Mouse (Mus musculus): Measurements from ENCODE around the gene Susd1. TPM values are rescaled to one million over a fixed set of nuclear protein-coding genes. Genes with fewer than 3 reads are reported as not detected.

Susd1 gene
- total RNA-seq, 4 experiments from 2014 or later: 0.13 to 0.40 TPM; not detected in 2

DNA sequence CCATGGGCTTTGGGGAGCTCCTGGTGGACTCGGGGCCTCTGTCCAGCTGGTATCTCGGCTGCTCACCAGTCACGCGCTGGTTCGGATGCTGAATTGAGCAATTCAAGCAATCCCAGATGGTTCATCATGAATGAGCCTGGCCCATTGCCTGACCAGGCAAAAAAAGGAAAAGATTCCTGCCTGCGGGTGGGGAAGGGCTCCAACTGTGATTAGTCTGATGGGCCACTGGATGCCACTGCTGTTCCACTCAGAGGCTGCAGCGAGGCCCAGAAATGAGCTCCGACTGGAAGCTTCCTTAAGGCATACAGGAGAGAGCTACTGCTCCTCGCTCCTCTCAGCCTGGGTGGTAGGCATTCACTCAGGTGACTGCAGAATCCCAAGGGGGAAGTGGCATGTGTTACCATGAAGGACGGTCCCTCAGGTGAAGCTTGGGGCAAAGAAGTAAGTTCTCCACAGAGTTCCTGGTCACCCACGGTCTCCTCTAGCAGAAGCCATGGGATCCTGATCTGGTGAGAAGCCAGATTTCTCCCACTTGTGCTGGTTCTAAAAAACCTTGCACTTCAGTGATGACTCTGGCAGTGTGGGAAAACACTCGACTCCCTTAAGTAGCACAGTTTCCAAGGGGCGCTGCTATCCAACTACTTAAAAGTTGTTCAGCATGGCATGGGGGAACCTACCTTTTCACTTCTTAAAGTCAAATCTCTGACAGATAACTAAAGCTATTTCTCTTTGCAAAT is 57.3 kb downstream of the Susd1 start:
- DNase-seq (ENCODE audit: low spot score in 2 of 2): peak; percentile 28 to 59

DNA sequence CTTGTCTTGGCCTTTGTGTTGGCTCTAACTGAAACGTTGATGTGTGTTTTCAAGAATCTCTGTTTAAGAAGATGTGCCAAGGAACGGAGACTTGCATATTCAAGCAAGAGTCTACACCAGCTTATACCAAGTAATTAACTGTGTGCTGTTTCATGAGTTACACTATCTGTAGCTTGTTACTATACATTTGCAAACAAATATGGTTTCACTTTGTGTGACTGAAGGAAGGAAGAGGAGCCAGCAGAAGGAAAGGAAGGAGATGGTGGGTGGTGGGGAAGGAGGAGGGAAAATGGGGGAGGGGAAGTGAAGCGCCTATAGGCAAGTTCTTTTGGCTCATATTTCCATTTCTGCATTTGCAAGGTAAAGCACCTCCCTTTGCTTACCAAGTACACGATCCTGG is 58.0 kb downstream of the Susd1 start:
- no peak for DNase-seq (ENCODE audit: low spot score in 2 of 2)

DNA sequence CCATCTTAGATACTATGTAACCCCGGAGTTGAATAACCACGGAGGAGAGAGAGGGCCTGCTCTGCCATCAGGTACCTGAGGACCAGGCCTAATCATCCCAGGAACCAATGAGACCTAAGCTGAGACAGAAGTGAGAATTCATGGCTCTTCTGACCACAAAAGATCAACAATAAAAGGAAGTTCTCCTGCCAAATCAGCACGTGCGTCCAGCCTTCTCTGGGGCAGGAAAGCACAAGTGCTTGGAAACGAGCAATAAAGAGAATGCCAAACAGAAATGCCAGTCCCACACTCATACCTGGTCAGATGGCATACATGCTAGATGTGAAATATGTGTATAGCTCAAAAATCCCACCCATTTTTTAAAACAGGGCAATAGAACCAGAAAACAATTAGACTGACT is 58.6 kb downstream of the Susd1 start:
- no peak for DNase-seq (ENCODE audit: low spot score in 2 of 2)

GRCm38 (mm10) chr4:59378631-59379030 is 59.8 kb downstream of the Susd1 start:
- DNase-seq (ENCODE audit: low spot score in 2 of 2): no peak

DNA sequence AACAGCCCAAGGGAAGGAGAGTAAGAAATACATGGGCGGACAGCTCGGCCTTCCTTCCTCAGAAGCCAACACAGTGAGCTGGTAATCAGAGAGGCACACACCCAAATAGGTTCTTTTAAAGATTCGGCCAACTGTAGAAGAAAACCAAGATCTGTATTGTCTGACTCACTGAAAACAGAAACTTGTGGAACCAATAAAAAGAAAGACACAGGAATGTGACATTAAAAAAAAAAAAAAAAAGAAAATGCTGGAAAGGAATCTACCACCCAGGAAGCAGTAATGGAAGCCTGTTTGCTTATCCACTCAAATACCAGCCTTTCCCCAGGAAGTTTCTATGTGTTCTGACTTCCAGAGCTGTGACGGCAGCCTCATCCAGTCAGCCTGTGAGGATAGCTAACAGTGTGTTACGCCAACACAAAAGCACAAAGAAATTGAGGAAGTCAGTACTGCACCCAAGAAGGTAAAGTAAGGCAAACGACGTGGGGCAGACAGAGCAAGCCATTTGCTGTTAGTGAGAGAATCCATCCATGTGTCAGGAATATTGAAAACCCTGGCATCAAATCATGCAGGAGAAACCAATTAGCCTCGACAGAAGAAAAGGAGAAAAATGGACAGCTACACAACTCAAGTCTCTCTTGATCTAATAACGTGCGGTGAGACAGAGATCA is 64.0 kb downstream of the Susd1 start:
- no peak for DNase-seq (ENCODE audit: low spot score in 2 of 2)

- no peak for DNase-seq (ENCODE audit: low spot score in 2 of 2)
Measured at GRCm38 (mm10) chr4:59372546-59373157, 65.8 kb downstream of the Susd1 start.

DNA sequence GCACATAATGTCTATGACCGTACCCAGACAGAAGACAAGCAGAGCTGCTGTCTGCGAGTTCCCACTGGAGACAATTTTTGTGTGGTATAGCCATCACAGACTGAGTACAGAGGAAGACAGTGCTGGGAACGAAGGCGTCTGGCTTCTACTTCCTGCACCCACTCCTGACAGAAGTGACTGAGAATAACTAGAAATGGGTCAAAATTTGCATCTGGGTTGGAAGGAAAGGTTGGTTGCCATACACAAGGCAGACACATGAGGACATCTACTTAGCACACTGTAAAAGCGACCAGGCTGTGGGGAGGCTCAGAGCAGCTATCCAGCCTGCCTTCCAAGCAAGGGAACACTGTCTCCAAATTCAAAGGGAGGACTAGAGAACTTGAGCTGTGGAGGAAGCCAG is 66.5 kb downstream of the Susd1 start:
- no peak for DNase-seq (ENCODE audit: low spot score in 2 of 2)

GRCm38 (mm10) chr4:59369941-59370340 is 68.5 kb downstream of the Susd1 start:
- no peak for DNase-seq (ENCODE audit: low spot score in 2 of 2)

DNA sequence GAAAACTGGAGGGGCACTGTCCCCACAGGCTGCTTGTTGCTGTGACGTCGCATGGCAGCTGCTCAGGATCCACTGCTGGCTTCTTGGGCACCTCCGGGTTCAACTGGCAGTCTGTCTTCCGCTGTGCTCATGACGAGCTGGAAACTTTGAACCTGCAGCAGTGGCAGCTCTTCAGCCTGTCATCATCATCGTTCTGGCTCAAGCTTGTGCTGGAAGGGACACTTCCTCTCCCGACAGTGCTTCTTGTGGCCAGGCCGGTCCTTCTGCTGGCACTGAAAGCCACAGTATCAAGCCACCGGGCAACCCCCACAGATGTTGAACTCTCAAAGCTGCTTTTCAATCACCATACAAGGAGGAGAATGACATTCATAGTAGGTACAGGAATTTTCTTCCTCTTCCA is 70.3 kb downstream of the Susd1 start:
- no peak for DNase-seq (ENCODE audit: low spot score in 2 of 2)

DNA sequence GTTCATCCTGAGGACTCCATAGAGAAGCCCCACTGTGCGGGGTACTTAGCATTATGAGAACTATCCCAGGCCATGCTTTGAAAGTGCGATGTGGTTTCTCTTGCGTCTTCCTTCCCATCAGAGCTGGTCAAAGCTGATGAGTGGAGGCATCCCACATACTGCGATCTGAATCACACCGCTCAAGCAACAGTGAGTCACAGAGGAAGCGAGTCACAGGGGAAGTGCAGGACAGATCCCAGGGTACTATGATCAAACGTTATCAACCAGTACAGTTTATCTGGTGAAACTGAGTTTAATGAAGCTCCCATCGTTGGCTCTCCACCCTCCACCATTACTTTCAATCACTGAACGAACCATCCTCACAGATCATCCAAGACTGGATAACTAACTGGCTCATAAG is 72.2 kb downstream of the Susd1 start:
- no peak for DNase-seq (ENCODE audit: low spot score in 2 of 2)

GRCm38 (mm10) chr4:59365571-59365970 is 72.9 kb downstream of the Susd1 start:
- DNase-seq (ENCODE audit: low spot score in 2 of 2): no peak

DNA sequence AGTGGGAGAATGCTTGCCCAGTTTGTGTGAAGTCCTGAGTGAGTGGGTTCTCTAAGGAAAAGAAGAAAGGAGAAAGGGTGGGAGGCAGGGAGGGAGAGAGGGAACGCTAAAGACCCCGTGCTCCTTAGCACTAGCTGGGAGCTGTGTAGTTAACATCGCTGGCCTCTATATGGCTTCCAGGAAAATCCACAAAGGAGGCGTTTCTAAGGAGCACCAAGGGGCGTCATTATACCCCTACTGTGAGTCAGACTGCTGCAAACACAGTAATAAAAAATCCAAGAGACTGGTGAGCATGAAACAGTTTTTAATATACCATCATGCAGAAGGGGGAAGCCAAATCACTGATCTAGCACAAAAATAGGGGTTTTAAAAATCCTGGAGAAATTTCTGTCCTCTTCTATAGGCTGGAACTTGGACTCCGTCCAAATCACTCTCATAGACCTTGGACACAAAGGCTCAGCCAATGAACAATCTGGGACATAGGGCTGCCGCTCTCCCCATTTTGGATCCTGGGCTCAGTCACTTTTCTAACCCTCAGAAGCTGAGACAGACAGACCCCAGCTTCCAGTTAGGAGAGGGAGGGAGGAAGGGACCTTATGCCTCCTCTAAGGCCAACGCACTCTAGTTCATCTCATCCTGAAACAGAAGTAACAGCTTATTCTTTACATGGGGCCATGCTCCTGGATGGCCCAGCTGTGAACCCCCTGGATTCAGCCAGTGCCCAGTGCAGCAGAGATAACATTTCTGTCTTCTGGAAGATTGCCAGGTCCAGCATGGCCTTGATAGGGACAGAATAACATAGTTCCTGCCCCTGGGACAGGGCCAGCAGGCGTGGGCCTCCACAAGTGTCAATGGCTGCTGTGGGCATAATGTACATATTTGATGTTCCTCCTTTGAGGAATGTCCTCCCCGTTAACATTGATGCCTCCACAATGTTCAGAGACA is 73.9 kb downstream of the Susd1 start:
- no peak for DNase-seq (ENCODE audit: low spot score in 2 of 2)

DNA sequence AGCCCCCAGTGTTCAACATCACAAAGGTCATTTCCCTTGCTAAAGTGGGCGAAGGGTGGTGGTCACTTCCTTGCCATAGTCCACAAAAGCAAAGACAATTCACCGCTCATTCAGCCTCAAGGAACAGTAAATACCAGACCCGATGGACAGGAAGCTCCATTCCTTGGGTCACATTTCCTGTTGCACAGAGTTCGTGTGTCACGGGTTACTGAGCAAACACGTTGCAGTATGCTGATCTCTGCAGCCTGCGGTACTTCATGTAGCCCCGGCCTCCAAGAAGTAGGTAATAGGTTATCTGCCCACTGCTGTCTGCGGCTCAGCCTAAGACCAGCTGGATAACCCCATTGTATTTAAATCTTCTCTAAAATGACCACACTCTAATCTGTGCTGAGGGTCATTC is 75.4 kb downstream of the Susd1 start:
- DNase-seq (ENCODE audit: low spot score in 2 of 2): no peak

- peak; percentile 46 to 49 for DNase-seq (ENCODE audit: low spot score in 2 of 2)
Measured at GRCm38 (mm10) chr4:59360704-59361103, 77.7 kb downstream of the Susd1 start.

DNA sequence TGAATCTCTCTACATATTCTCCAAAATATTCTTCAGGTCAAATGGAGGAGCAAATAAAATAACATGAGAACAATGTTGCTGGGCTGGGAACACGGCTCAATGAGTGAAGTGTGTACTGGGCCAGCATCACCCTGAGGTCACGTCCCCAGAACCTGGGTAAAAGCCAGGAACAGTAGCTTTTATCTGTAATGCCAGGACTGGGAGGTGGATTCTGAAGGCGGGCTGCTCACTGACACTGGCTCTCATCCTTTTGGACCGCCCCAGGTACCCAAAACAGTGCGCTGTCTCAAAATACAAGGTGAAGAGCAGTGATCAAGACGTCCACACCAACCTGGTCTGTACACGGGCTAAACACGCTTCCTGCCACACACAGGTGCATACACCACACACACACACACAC is 78.5 kb downstream of the Susd1 start:
- no peak for DNase-seq (ENCODE audit: low spot score in 2 of 2)

DNA sequence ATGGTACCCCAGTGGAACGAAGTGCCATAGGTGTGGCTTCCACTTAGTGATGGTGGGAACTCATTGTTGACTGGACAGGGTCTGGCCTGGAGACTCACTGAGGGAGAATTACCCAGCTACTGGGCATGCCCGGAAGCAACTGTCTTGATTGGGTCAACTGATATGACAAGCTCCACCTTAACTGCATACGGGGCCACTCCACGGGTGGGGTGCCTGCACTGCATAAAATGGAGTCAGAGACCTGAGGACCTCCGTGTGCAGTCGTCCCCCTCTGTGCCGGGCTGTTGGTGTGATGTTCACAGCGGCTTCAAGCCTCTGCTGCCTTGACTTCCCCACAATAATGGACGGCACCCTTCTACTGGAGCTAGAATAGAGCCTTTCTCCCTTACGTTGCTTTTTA is 79.5 kb downstream of the Susd1 start:
- no peak for DNase-seq (ENCODE audit: low spot score in 2 of 2)

- no peak for DNase-seq (ENCODE audit: low spot score in 2 of 2)
Measured at GRCm38 (mm10) chr4:59355421-59355820, 83.0 kb downstream of the Susd1 start.

DNA sequence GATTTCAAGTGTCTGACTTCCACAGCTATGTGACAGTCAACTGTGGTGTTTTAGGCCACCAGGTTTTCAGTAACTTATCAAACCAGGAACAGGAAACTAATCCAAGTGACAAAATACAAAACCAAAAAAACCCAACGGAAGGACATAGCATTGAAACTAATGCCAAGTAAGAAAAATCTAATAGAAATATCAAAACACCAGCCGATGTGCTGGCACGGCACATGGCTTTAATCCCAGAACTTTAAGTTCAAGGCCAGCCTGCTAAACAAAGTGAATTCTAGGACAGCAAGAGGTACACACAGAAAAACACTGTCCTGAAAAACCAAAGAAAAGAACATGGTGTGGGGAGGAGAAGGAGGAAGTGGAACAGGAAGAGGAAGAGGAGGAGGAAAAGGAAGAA is 83.8 kb downstream of the Susd1 start:
- DNase-seq (ENCODE audit: low spot score in 2 of 2): no peak

- DNase-seq (ENCODE audit: low spot score in 2 of 2): no peak
Measured at GRCm38 (mm10) chr4:59351938-59352337, 86.5 kb downstream of the Susd1 start.

DNA sequence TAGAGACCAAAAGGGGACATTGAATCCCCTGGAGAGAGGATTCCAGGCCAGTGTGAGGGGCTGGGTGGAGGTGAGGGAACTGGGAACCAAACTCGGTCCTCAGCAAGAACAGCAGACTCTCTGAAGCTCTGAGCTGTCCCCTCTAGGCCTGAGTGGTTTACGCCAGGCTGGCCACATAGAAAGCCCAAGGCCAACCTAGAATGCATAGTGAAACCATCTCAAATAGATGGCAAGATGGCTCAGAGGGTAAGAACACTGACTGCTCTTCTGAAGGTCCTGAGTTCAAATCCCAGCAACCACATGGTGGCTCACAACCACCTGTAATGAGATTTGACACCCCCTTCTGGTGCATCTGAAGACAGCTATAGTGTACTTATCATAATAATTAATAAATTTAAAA is 88.1 kb downstream of the Susd1 start:
- no peak for DNase-seq (ENCODE audit: low spot score in 2 of 2)

GRCm38 (mm10) chr4:59349425-59350185 is 88.8 kb downstream of the Susd1 start:
- DNase-seq (ENCODE audit: low spot score in 2 of 2): no peak

Data from gastrocnemius, adult 8-10 months (tissue).